Comparison of ENCODE assay signal across 8 mouse cellular contexts in genomic region chr11:83753581-83754181, GRCm38 (mm10). TPM values are rescaled to one million over a fixed set of nuclear protein-coding genes. Genes with fewer than 3 reads are reported as not detected.
A peak's percentile ranks its signal among the peaks of the same experiment; 100 is the strongest.
DNase-seq lines count a peak whose midpoint lies in the region; ATAC-seq and TF ChIP-seq lines count a peak whose summit lies in the region.

Gene Heatr6, plus strand, starts transcription at chr11:83753696.

- H3K27me3 ChIP-seq in hindbrain, postnatal 0 days (ENCODE audit: insufficient read depth, low read length) = 0 out of 2 replicates have a peak, but pooled peaks cover 12% of the 10 kb centered on the region

- 0 out of 2 replicates have a peak, but pooled peaks cover 6% of the 10 kb centered on the region for H3K4me1 ChIP-seq in hindbrain, postnatal 0 days (ENCODE audit: insufficient read depth, low read length)

- peaks cover 16% of the 10 kb centered on the region; the same call in 1 of the 2 replicates for H3K36me3 ChIP-seq in hindbrain, postnatal 0 days (ENCODE audit: insufficient read depth, low read length)

- TF ChIP-seq CTCF in gastrocnemius, adult 2 months (IDR thresholded peaks at IDR 0.05) = no peak
- no peak; the same call in 1 of the 2 replicates for TF ChIP-seq CTCF in hindbrain, postnatal 0 days (IDR thresholded peaks at IDR 0.05; ENCODE audit: low read depth)
- no peak; the same call in 1 of the 2 replicates for TF ChIP-seq CTCF in left cerebral cortex, adult 2 months (IDR thresholded peaks at IDR 0.05)

- H3K27ac ChIP-seq in gastrocnemius, adult 2 months = peak within 1 kb of the TSS; percentile 90
- peak within 1 kb of the TSS; percentile 92 for H3K27ac ChIP-seq in hindbrain, postnatal 0 days
- H3K27ac ChIP-seq in left cerebral cortex, adult 2 months = peak within 1 kb of the TSS; percentile 94

- H3K9ac ChIP-seq in hindbrain, postnatal 0 days (replicated peaks; ENCODE audit: low read length) = peak within 1 kb of the TSS; percentile 80

- peak within 1 kb of the TSS; percentile 76 for H3K4me3 ChIP-seq in gastrocnemius, adult 2 months
- H3K4me3 ChIP-seq in hindbrain, postnatal 0 days (ENCODE audit: low read length) = peak within 1 kb of the TSS; percentile 85
- peak within 1 kb of the TSS; percentile 69 for H3K4me3 ChIP-seq in left cerebral cortex, adult 2 months

- H3K4me2 ChIP-seq in hindbrain, postnatal 0 days (ENCODE audit: low read depth, low read length) = peak within 1 kb of the TSS; percentile 82

- peak; percentile 80 for DNase-seq in WW6 (ENCODE audit: low read depth, low spot score)
- peak; percentile 83 to 92 for DNase-seq in cerebellum, postnatal 4 days (ENCODE audit: low spot score in 2 of 2)
- DNase-seq in gastrocnemius, adult 2 months = peak; percentile 93
- peak; percentile 97 for DNase-seq in hindbrain, postnatal 0 days (ENCODE audit: low spot score)
- DNase-seq in left cerebral cortex, adult 2 months (ENCODE audit: extremely low spot score in 1 of 2, low spot score in 2 of 2) = peak; percentile 89 to 90
- peak; percentile 90 to 91 for DNase-seq in right cerebral cortex, adult 2 months (ENCODE audit: low spot score in 2 of 2)
- peak; percentile 91 for DNase-seq in urinary bladder, postnatal 14 days (ENCODE audit: low spot score)

- peak; percentile 98 for ATAC-seq in hindbrain, postnatal 0 days
- peak; percentile 98 for ATAC-seq in megakaryocyte, adult 5-6 weeks (ENCODE audit: poor library complexity, severe bottlenecking)

- intact Hi-C loops in gastrocnemius, adult 2 months (cut with DNase I) = no loop called here
- intact Hi-C loops in left cerebral cortex, adult 2 months (cut with DNase I) = no loop called here

- no peaks in the 10 kb centered on the region for H3K9me3 ChIP-seq in hindbrain, postnatal 0 days (ENCODE audit: low read length)

- WGBS in hindbrain, postnatal 0 days = under 1% methylated on average over 47 of the region's 47 CpGs

RNA-seq across cellular contexts. Expression of gene Heatr6, which starts in this region (rescaled TPM):
- 1 to 10 TPM; 8.5 to 9.2 TPM for total RNA-seq in gastrocnemius, adult 2 months (2021)
- 24.6 and 28.5 TPM in 2 replicates for total RNA-seq in hindbrain, postnatal 0 days (2014; rRNA removed)
- polyA plus RNA-seq in hindbrain, postnatal 0 days (2015; fragmentation: Nextera tagmentation; extraction: Ambion mirVana) = 25.8 and 26.2 TPM in 2 replicates
- 10 to 100 TPM; 14.8 to 16.4 TPM for total RNA-seq in left cerebral cortex, adult 2 months (2021)
- 13.0 and 17.0 TPM in 2 replicates for total RNA-seq in megakaryocyte, adult 5-6 weeks (2015)
- 13.2 and 19.8 TPM in 2 replicates for total RNA-seq in megakaryocyte, adult 5-6 weeks (2017)

Comparison
In these comparisons a context has a peak if more than half of its experiments do, and no peak if none do; other contexts are left out.
1. Peak in every context shown above with its lines: DNase-seq, ATAC-seq, H3K4me3 ChIP-seq and H3K27ac ChIP-seq.